Mouse (Mus musculus) cerebellum, postnatal 14 days (tissue): ENCODE results near the gene Ryk.

Experiments used
- DNase-seq, 2 experiments: peaks; one replicate each; pipeline ENCODE4 v3.0.0; 2021; ENCODE audit warnings: mixed read lengths in 2 of 2

The Ryk gene

GRCm38 (mm10) chr9:102859399-102859798 lies 24.7 kb downstream of the Ryk start:
- DNase-seq: no peak

- DNase-seq: no peak
Measured at GRCm38 (mm10) chr9:102859963-102860362, 25.2 kb downstream of the Ryk start.

- DNase-seq: no peak
Measured at GRCm38 (mm10) chr9:102860802-102861469, 26.2 kb downstream of the Ryk start.

GRCm38 (mm10) chr9:102861789-102862188 lies 27.1 kb downstream of the Ryk start:
- DNase-seq: no peak

GRCm38 (mm10) chr9:102862260-102862659 lies 27.5 kb downstream of the Ryk start:
- DNase-seq: no peak

GRCm38 (mm10) chr9:102863876-102864545 lies 29.3 kb downstream of the Ryk start:
- DNase-seq: peak; percentile 40 to 50

GRCm38 (mm10) chr9:102864931-102865330 lies 30.2 kb downstream of the Ryk start:
- no peak for DNase-seq

- no peak for DNase-seq
Measured at GRCm38 (mm10) chr9:102865946-102866737, 31.4 kb downstream of the Ryk start.

GRCm38 (mm10) chr9:102866893-102867292 lies 32.2 kb downstream of the Ryk start:
- DNase-seq: peak; percentile 88 to 91

- DNase-seq: no peak
Measured at GRCm38 (mm10) chr9:102867516-102867915, 32.8 kb downstream of the Ryk start.

GRCm38 (mm10) chr9:102868451-102868850 lies 33.7 kb downstream of the Ryk start:
- peak in 1 of 2 experiments; percentile 43 for DNase-seq

GRCm38 (mm10) chr9:102876054-102876690 lies 41.5 kb downstream of the Ryk start:
- no peak for DNase-seq

GRCm38 (mm10) chr9:102877916-102878315 lies 43.2 kb downstream of the Ryk start:
- no peak for DNase-seq

GRCm38 (mm10) chr9:102879545-102879944 lies 44.8 kb downstream of the Ryk start:
- DNase-seq: peak; percentile 72 to 75

GRCm38 (mm10) chr9:102884703-102885102 lies 50.0 kb downstream of the Ryk start:
- no peak for DNase-seq

GRCm38 (mm10) chr9:102890166-102890565 lies 55.4 kb downstream of the Ryk start:
- no peak for DNase-seq

- no peak for DNase-seq
Measured at GRCm38 (mm10) chr9:102892480-102893355, 58.0 kb downstream of the Ryk start.

GRCm38 (mm10) chr9:102893356-102893870 lies 58.7 kb downstream of the Ryk start:
- DNase-seq: no peak

GRCm38 (mm10) chr9:102899916-102900315 lies 65.2 kb downstream of the Ryk start:
- no peak for DNase-seq

GRCm38 (mm10) chr9:102902308-102902707 lies 67.6 kb downstream of the Ryk start:
- DNase-seq: no peak

GRCm38 (mm10) chr9:102904952-102905351 lies 70.2 kb downstream of the Ryk start:
- no peak for DNase-seq

GRCm38 (mm10) chr9:102906781-102907180 lies 72.1 kb downstream of the Ryk start:
- DNase-seq: no peak
